Mouse (Mus musculus) ES-E14 (cell line): ENCODE measurements around the gene C130074G19Rik. TPM values are rescaled to one million over a fixed set of nuclear protein-coding genes. Genes with fewer than 3 reads are reported as not detected.

Experiments
- DNase-seq: peaks from one replicate; pipeline ENCODE4 v3.0.0-alpha.2; 2013; ENCODE audit warnings: low read depth, low spot score
- H3K27ac ChIP-seq: 2 replicates; pipeline ENCODE4 v1.5.1; 2012; ENCODE audit warnings: low read depth, mild to moderate bottlenecking, low read length, moderate library complexity, mixed read lengths; ENCODE audit not compliant: poor library complexity, insufficient read depth, severe bottlenecking
- H3K36me3 ChIP-seq: 2 replicates; pipeline ENCODE4 v1.6.1; 2012; ENCODE audit warnings: mild to moderate bottlenecking, low read length, moderate library complexity, mixed read lengths; ENCODE audit not compliant: control insufficient read depth, poor library complexity, insufficient read depth, severe bottlenecking
- H3K4me1 ChIP-seq, 2 experiments: fragments of 150-350 bp in 1 of 2; sonication (generic) in 1 of 2; 2 replicates each; pipeline ENCODE4 v1.6.1; 2012; ENCODE audit warnings: low read length in 2 of 2, mild to moderate bottlenecking in 1 of 2, mixed read lengths in 1 of 2; ENCODE audit not compliant: control insufficient read depth in 2 of 2, insufficient read depth in 2 of 2, poor library complexity in 1 of 2
- H3K4me3 ChIP-seq, 2 experiments: fragments of 150-350 bp in 1 of 2; sonication (generic) in 1 of 2; 2 replicates each; pipeline ENCODE4 v1.5.1; 2012; ENCODE audit warnings: low read length in 2 of 2, low read depth in 1 of 2, mild to moderate bottlenecking in 1 of 2, mixed read lengths in 1 of 2; ENCODE audit not compliant: insufficient read depth in 1 of 2, poor library complexity in 1 of 2, severe bottlenecking in 1 of 2
- H3K9ac ChIP-seq: 2 replicates; pipeline ENCODE4 v1.6.1; 2012; ENCODE audit warnings: low read depth, mild to moderate bottlenecking, low read length, mixed read lengths; ENCODE audit not compliant: poor library complexity, insufficient read depth, severe bottlenecking
- H3K9me3 ChIP-seq: fragments of 150-350 bp; sonication (generic); 2 replicates; pipeline ENCODE4 v1.6.1; 2012; ENCODE audit warnings: low read depth, mild to moderate bottlenecking, low read length; ENCODE audit not compliant: control insufficient read depth, insufficient read depth
- CHD2 ChIP-seq: IDR thresholded peaks from 2 replicates; pipeline ENCODE4 v1.6.1; 2014; ENCODE audit warnings: mild to moderate bottlenecking, low read depth, low read length, inconsistent platforms
- HCFC1 ChIP-seq: IDR thresholded peaks from 2 replicates; pipeline ENCODE4 v1.6.1; 2012; ENCODE audit warnings: low read length, inconsistent platforms, borderline replicate concordance; ENCODE audit not compliant: insufficient read depth
- MAFK ChIP-seq: IDR thresholded peaks from 2 replicates; pipeline ENCODE4 v1.6.1; 2014; ENCODE audit warnings: mild to moderate bottlenecking, low read depth, low read length, inconsistent platforms; ENCODE audit not compliant: insufficient read depth
- ZC3H11A ChIP-seq: IDR thresholded peaks from 2 replicates; pipeline ENCODE4 v1.6.1; 2012; ENCODE audit warnings: low read depth, mild to moderate bottlenecking, inconsistent platforms, low read length, borderline replicate concordance
- ZNF384 ChIP-seq: IDR thresholded peaks from 2 replicates; pipeline ENCODE4 v1.6.1; 2012; ENCODE audit warnings: low read depth, low read length, inconsistent platforms
- in situ Hi-C, 2 experiments: fragments of 600-800 bp; cut with MboI; formaldehyde crosslinking; loops; one replicate each; pipeline ENCODE4 v1.15.1; 2025; ENCODE audit warnings: low sequenced_read_pairs in 2 of 2, inconsistent platforms in 1 of 2; ENCODE audit not compliant: unreplicated experiment in 2 of 2
- total RNA-seq: library from RNA; depleted of rRNA; stranded (reverse); fragments of 300-350 nt; gene quantifications from 2 replicates; pipeline ENCODE4 v1.2.3, GENCODE M21; 2012

The C130074G19Rik gene
- total RNA-seq, 1 experiment = 1.6 TPM

DNA sequence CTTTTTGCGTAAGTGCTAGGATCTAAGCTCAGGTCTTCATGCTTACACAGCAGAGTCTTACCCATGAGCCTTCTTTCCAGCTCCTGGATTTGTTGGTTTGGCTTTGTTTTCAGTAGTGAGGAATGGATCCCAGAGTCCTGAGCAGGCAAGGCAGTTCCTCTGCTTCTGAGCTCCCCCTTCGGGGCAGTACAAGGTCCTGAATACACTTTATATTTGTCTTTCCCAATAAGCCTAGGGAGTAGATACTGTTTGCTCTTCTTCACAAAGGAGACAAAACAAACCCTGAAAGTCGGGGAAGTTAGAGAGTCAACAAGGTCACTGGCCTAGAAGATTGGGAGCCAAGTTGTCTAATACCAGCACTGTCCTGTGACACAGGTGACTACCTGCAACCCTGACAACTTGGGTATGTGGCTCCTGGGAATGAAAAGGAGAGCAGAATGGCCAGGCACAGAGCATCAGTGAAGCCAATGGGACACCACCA, 15.3 kb downstream of the C130074G19Rik start:
- H3K9me3 ChIP-seq = no peaks in the 10 kb centered on the region
- DNase-seq = no peak
- no peak overlapping the region for H3K9ac ChIP-seq
- no peaks in the 10 kb centered on the region for H3K36me3 ChIP-seq
- TF ChIP-seq CHD2 (no peak), HCFC1 (no peak), ZNF384 (no peak), MAFK (no peak), ZC3H11A (no peak)
- in situ Hi-C loops = no loop called here
- H3K4me1 ChIP-seq = no peaks in the 10 kb centered on the region
- no peak overlapping the region for H3K27ac ChIP-seq
- H3K4me3 ChIP-seq = no peak overlapping the region

DNA sequence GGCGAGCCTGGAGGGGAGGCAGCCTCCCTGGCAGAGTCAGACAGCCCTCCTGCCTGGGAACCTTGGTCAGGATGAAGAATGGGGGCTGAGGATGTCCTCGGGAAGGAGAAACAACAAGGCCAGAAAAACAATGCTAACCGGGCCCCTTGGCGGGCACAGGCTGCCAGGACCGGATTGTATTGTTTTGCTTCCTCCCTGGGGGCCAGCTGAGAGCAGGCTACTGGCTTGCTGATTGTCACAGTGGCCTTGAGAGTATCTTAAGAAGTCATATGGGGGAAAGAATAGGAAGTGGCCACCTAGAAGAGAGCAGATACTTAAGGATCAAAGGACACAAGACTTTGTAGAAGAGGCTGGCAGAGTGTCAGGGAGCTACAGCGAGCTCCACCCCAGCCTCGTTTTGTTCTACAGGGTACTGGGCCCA, 18.6 kb downstream of the C130074G19Rik start:
- H3K4me1 ChIP-seq = no peaks in the 10 kb centered on the region
- TF ChIP-seq CHD2 (no peak), ZNF384 (no peak), ZC3H11A (no peak), HCFC1 (no peak)
- no peaks in the 10 kb centered on the region for H3K9me3 ChIP-seq
- H3K27ac ChIP-seq = no peak overlapping the region
- H3K4me3 ChIP-seq = no peak overlapping the region
- H3K36me3 ChIP-seq = no peaks in the 10 kb centered on the region
- DNase-seq = no peak
- in situ Hi-C loops = no loop called here
- H3K9ac ChIP-seq = no peak overlapping the region

DNA sequence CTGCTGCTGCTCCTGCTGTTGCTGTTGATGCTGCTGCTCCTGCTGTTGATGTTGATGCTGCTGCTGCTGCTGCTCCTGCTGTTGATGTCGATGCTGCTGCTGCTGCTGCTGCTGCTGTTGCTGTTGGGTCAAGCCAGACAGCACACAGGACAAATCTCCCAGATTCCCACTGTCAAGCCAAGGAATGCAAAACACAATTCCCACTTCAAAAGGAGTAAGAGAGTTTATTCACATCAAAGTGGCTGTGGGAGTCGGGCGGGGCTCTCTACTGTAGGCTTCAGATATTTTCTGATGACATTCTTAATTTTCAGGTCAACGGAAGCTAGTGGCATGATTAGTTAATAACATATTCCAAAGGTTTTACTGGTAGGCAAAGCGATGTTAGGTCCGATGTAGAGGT, 20.4 kb downstream of the C130074G19Rik start:
- TF ChIP-seq MAFK = no peak
- TF ChIP-seq HCFC1 = no peak
- no peak for TF ChIP-seq CHD2
- TF ChIP-seq ZNF384 = no peak
- no peak for TF ChIP-seq ZC3H11A
- in situ Hi-C loops = no loop called here
- Histone ChIP-seq H3K36me3 (no peaks in the 10 kb centered on the region), H3K4me1 (no peaks in the 10 kb centered on the region), H3K27ac (no peak overlapping the region), H3K4me3 (no peak overlapping the region), H3K9me3 (no peaks in the 10 kb centered on the region), H3K9ac (no peak overlapping the region)
- DNase-seq = no peak

DNA sequence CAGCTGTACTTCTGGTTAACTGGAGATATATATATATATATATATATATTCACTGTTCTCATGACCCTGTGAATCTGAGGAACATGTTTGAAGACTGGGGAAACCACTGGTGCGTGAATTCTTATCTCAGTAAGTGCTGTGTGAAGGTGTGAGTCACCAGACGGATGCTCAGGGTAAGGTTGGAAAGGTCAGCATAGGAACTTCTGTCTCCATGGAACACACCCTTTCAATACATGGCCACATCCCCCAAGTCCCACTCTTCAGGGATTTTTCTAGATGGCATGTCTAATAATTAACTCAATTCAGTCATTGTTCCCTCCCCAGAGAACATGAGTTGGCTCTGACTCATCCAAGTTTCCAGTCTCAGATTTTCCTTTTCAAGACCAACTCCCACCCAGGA, 21.5 kb downstream of the C130074G19Rik start:
- no peaks in the 10 kb centered on the region for H3K4me1 ChIP-seq
- TF ChIP-seq ZC3H11A = no peak
- TF ChIP-seq CHD2 = no peak
- TF ChIP-seq ZNF384 = no peak
- TF ChIP-seq HCFC1 = no peak
- TF ChIP-seq MAFK = no peak
- DNase-seq = no peak
- H3K9me3 ChIP-seq = no peaks in the 10 kb centered on the region
- H3K36me3 ChIP-seq = no peaks in the 10 kb centered on the region
- no peak overlapping the region for H3K4me3 ChIP-seq
- no peak overlapping the region for H3K9ac ChIP-seq
- no peak overlapping the region for H3K27ac ChIP-seq
- in situ Hi-C loops = no loop called here

DNA sequence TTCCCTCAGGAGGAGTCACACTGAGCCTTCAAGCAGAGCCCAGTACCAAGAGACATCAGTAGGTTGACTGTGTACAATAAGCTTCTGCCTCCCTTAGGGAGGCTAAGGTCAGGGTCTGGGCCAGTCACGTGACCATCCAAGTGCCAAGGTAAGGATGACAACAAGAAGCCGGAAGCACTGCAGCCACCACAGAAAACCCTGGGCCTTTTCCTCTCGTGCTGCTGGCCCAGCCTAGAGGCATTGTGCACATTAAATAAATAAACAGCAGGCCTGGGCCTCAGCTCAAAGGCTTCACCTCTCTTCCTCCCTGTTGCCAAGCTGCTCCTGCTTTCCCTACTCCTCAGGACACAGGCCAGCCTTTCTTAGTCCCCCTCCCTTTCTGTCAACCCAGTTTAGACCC, 22.7 kb downstream of the C130074G19Rik start:
- DNase-seq = no peak
- H3K27ac ChIP-seq = no peak overlapping the region
- no peaks in the 10 kb centered on the region for H3K9me3 ChIP-seq
- TF ChIP-seq ZNF384 (no peak), CHD2 (no peak), MAFK (no peak), HCFC1 (no peak), ZC3H11A (no peak)
- H3K36me3 ChIP-seq = no peaks in the 10 kb centered on the region
- no peak overlapping the region for H3K9ac ChIP-seq
- in situ Hi-C loops = no loop called here
- no peak overlapping the region for H3K4me3 ChIP-seq
- no peaks in the 10 kb centered on the region for H3K4me1 ChIP-seq
